Mouse (Mus musculus): ENCODE data around the gene Sorcs3. TPM values are rescaled to one million over a fixed set of nuclear protein-coding genes. Genes with fewer than 3 reads are reported as not detected.
A peak's percentile ranks its signal among the peaks of the same experiment; 100 is the strongest.

Sorcs3 gene
- polyA plus RNA-seq (2016; fragmentation: Nextera tagmentation; extraction: Ambion mirVana) = 0.68 and 0.76 TPM in 2 replicates

DNA sequence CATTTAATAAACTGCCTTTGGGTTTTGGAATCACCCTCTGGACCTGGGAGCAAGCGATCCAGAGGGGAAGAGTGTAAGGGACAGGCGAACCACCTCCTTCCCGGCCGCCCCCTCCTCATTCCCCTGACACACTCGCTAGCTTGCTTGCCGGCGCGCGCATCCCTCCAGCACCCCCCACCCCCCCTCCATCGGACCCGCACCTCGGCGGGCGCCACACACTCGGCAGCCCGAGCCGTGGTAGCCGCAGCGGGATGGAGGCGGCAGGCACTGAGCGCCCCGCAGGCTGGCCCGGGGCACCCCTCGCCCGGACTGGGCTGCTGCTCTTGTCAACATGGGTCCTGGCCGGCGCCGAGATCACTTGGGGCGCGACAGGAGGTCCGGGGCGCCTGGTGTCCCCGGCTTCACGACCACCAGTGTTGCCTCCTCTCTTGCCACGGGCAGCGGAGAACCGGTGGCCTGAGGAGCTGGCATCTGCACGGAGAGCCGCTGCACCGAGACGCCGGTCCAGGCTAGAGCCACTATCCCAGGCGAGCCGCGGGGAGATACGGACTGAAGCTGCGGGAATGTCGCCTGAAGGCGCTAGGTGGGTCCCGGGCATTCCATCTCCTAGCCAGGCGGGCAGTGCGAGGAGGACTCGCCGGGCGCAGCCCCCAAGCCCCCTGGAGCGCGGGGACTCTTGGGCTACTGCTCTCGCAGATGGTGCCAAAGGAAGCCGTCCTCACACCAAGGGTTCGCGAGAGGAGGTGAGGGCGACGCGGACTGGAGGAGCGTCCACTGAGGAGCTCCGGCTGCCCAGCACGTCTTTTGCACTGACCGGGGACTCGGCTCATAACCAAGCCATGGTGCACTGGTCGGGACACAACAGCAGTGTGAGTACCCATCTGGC lies at the start of gene Sorcs3:
Sorcs3 (plus strand) TSS at position 97 of the 886 bp plus-strand sequence.
- no peaks in the 10 kb centered on the region for H3K9me3 ChIP-seq
- H3K36me3 ChIP-seq (replicated peaks) = no peaks in the 10 kb centered on the region
- under 1% methylated on average over 70 of the region's 70 CpGs for WGBS
- peak; percentile 66 for DNase-seq (ENCODE audit: low spot score)
- H3K4me1 ChIP-seq = peaks cover 43% of the 10 kb centered on the region
- peak within 1 kb of the TSS; percentile 48; the same call in 1 of the 2 replicates for H3K27ac ChIP-seq (replicated peaks)
- peaks cover 75% of the 10 kb centered on the region for H3K27me3 ChIP-seq (replicated peaks; ENCODE audit: low read depth, poor library complexity, severe bottlenecking)
- H3K4me3 ChIP-seq = peak within 1 kb of the TSS; percentile 72

- no peaks in the 10 kb centered on the region for H3K4me1 ChIP-seq
- no peaks in the 10 kb centered on the region for H3K27me3 ChIP-seq (replicated peaks; ENCODE audit: low read depth, poor library complexity, severe bottlenecking)
- DNase-seq (ENCODE audit: low spot score) = no peak
- no peak overlapping the region for H3K4me3 ChIP-seq
- no peaks in the 10 kb centered on the region for H3K36me3 ChIP-seq (replicated peaks)
- no peaks in the 10 kb centered on the region for H3K9me3 ChIP-seq
- no peak overlapping the region for H3K27ac ChIP-seq (replicated peaks)
- 89% methylated on average over 3 of the region's 3 CpGs for WGBS
Observed at GRCm38 (mm10) chr19:48165341-48165740, 40.5 kb upstream of the Sorcs3 start.

GRCm38 (mm10) chr19:48167110-48167509 lies 38.7 kb upstream of the Sorcs3 start:
- H3K36me3 ChIP-seq (replicated peaks) = no peaks in the 10 kb centered on the region
- H3K27ac ChIP-seq (replicated peaks) = no peak overlapping the region
- H3K4me3 ChIP-seq = no peak overlapping the region
- no peaks in the 10 kb centered on the region for H3K27me3 ChIP-seq (replicated peaks; ENCODE audit: low read depth, poor library complexity, severe bottlenecking)
- WGBS = 67% methylated on average over 1 of the region's 1 CpGs
- no peaks in the 10 kb centered on the region for H3K9me3 ChIP-seq
- DNase-seq (ENCODE audit: low spot score) = no peak
- no peaks in the 10 kb centered on the region for H3K4me1 ChIP-seq

DNA sequence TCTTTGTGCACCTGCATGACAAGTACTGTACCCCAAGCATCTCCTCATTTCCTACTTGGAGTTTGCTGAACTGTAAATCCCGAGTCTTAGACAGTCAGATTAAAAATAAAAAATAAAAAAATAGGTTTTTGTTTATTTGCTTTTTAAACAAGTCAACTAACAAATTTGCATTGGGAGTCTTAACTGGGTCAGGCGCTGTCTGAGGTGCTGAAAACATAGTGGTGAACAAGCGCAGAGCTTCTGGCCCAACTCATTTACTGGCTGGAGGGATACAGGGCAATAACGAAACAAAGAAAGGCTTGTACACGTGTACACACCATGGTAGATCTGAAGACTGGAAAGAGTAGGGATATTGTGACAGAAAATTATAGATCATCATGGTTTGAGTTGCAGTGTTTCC lies 37.5 kb upstream of the Sorcs3 start:
- no peaks in the 10 kb centered on the region for H3K27me3 ChIP-seq (replicated peaks; ENCODE audit: low read depth, poor library complexity, severe bottlenecking)
- H3K4me3 ChIP-seq = no peak overlapping the region
- H3K36me3 ChIP-seq (replicated peaks) = no peaks in the 10 kb centered on the region
- no peaks in the 10 kb centered on the region for H3K9me3 ChIP-seq
- H3K4me1 ChIP-seq = no peaks in the 10 kb centered on the region
- H3K27ac ChIP-seq (replicated peaks) = no peak overlapping the region
- 56% methylated on average over 5 of the region's 5 CpGs for WGBS
- peak; percentile 54 for DNase-seq (ENCODE audit: low spot score)

DNA sequence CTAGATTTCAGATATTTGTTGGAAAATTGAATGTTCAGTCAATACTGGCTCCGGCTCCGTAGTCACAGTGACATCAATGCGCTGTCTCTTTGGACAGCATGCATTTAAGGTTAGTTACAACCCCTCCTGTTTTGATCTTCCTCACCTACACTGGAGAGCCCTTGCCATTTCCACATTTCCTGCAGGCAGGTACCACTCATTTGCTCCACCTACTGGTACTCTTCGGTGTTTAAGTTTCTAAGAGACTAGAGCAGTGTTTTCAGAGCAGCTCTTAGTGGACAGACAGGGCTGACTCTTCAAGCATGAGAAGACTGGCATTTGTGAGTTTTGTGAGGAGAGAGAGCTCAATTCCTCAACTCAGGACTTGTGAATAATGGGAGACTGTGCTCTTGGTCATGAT lies 31.1 kb upstream of the Sorcs3 start:
- no peaks in the 10 kb centered on the region for H3K4me1 ChIP-seq
- 76% methylated on average over 4 of the region's 4 CpGs for WGBS
- no peaks in the 10 kb centered on the region for H3K36me3 ChIP-seq (replicated peaks)
- H3K27ac ChIP-seq (replicated peaks) = no peak overlapping the region
- H3K27me3 ChIP-seq (replicated peaks; ENCODE audit: low read depth, poor library complexity, severe bottlenecking) = no peaks in the 10 kb centered on the region
- H3K9me3 ChIP-seq = no peaks in the 10 kb centered on the region
- no peak for DNase-seq (ENCODE audit: low spot score)
- no peak overlapping the region for H3K4me3 ChIP-seq

GRCm38 (mm10) chr19:48203928-48204470 lies 1.8 kb upstream of the Sorcs3 start:
- H3K4me3 ChIP-seq = peak overlapping the region; percentile 72; the same call in 1 of the 2 replicates
- DNase-seq (ENCODE audit: low spot score) = peak; percentile 80
- H3K4me1 ChIP-seq = peaks cover 43% of the 10 kb centered on the region
- 2% methylated on average over 22 of the region's 22 CpGs for WGBS
- no peak overlapping the region for H3K27ac ChIP-seq (replicated peaks)
- H3K36me3 ChIP-seq (replicated peaks) = no peaks in the 10 kb centered on the region
- H3K9me3 ChIP-seq = no peaks in the 10 kb centered on the region
- peaks cover 62% of the 10 kb centered on the region for H3K27me3 ChIP-seq (replicated peaks; ENCODE audit: low read depth, poor library complexity, severe bottlenecking)

DNA sequence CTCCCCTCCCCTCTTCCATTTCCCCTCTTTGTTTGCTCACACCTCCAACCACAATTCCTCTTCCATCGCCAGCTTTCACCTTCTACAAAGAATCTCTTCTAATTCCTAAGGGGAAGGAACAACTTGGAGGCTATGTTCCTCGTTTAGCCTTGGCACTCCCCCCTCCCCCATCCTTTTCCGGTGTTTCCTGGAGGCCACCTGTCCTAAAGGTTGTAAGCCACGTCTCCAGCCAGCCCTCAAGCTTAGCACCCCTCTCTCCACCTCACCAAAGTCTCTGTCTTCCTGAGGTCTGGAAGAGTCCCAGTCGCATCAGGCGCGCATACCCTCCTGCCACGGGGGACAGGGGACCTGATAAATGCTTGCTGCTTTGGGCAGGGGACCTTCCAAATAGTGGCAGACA lies 1.3 kb upstream of the Sorcs3 start:
- Histone ChIP-seq H3K4me3 (peak overlapping the region; percentile 72), H3K36me3 (replicated peaks) (no peaks in the 10 kb centered on the region), H3K27me3 (replicated peaks; ENCODE audit: low read depth, poor library complexity, severe bottlenecking) (peaks cover 67% of the 10 kb centered on the region), H3K27ac (replicated peaks) (no peak overlapping the region), H3K9me3 (no peaks in the 10 kb centered on the region), H3K4me1 (peaks cover 43% of the 10 kb centered on the region)
- DNase-seq (ENCODE audit: low spot score) = no peak
- WGBS = under 1% methylated on average over 8 of the region's 8 CpGs

DNA sequence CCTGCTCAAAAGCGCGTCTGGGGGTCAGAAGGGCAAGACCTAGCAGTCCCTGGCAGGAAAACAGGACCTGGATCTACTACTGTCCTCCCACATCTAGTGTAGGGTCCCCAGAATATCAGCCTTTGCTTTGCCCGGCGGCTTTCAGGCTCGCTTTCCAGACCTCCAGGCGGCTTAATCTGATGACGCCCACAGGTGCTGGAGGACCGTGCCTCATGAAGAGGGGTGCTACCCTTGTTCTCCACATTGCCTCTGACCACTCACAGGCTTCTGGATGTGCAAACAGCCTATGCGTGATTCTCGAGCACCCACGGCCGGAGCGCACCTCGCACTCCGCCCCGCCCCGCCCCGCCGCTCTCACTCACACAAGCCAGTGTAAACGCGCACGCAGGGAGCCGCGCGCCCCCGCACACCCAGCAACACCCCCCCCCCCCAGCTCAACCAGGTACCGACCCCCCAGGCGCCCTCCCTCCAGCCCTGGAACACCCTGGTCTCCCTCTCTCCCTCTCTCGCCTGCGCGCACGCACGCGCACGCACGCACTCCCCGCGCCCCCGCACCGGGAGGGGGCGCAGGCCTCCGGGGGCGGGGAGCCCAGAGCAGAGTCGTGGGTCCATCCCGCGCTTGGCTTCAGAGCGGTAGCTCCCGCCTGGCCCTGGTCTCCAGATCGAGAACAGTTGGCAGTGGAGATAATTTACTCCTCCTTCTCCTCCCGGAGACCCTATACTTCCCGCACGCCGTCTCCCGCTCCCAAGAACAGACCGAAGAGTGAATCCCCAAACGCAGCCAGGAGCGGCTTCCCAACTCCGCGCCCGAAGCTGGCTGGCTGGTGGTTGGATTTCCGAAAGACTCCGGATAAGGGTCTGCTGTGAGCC lies 698 bp upstream of the Sorcs3 start:
- DNase-seq (ENCODE audit: low spot score) = peak; percentile 48
- no peaks in the 10 kb centered on the region for H3K36me3 ChIP-seq (replicated peaks)
- H3K4me1 ChIP-seq = peaks cover 43% of the 10 kb centered on the region
- H3K9me3 ChIP-seq = no peaks in the 10 kb centered on the region
- peak overlapping the region; percentile 72 for H3K4me3 ChIP-seq
- H3K27ac ChIP-seq (replicated peaks) = no peak overlapping the region; the same call in 1 of the 2 replicates
- peaks cover 72% of the 10 kb centered on the region for H3K27me3 ChIP-seq (replicated peaks; ENCODE audit: low read depth, poor library complexity, severe bottlenecking)
- WGBS = under 1% methylated on average over 54 of the region's 62 CpGs

DNA sequence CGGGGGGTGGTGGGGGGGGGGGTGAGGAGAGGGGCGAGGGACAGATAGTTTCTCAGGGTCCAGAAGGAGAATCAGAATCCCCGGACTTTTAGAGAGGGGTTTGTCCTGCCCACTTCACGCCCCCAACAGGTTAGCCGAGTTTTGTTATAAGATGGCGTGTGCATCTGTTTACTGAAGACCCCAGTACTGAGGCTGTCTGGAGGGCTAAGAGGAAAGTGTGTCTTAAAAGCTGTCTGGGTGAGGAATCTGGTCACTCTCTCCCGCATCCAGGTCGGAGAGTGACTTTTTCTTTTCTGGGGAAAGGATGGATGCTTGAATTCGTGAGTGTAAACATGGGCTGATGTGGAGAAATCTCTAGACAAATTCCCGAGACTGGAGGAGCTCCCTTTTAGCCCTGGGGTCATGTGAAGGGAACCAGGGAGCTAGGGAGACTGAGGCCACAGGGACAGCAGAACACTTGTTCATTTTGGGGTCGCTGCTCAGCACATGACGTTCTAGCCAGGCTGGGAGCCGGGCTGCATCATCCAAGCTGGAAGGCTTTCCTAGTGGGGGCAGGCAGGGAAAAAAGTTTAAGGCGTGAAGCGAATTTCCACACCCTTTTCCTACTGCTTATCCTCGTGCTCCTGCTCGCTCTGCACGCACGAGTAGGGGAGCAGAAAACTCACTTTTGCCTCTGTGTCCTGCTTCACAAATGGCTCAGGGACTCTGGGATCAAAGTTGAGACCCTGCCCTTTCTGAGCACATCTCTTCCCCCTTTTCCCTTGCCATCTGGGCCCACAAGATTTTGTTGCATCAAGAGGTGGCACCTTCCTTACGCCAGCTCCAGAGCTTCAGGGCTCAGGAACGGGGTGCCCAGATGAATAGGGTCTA lies 1.3 kb downstream of the Sorcs3 start:
- WGBS = 1% methylated on average over 21 of the region's 21 CpGs
- Histone ChIP-seq H3K36me3 (replicated peaks) (no peaks in the 10 kb centered on the region), H3K27me3 (replicated peaks; ENCODE audit: low read depth, poor library complexity, severe bottlenecking) (peaks cover 75% of the 10 kb centered on the region), H3K9me3 (peaks cover under 1% of the 10 kb centered on the region; the same call in 1 of the 2 replicates), H3K4me3 (peak overlapping the region; percentile 72), H3K4me1 (peaks cover 43% of the 10 kb centered on the region), H3K27ac (replicated peaks) (no peak overlapping the region)
- peak; percentile 33 for DNase-seq (ENCODE audit: low spot score)

- Histone ChIP-seq H3K4me1 (peaks cover 43% of the 10 kb centered on the region), H3K9me3 (peaks cover 5% of the 10 kb centered on the region; the same call in 1 of the 2 replicates), H3K36me3 (replicated peaks) (no peaks in the 10 kb centered on the region), H3K4me3 (peak overlapping the region; percentile 72; the same call in 1 of the 2 replicates), H3K27me3 (replicated peaks; ENCODE audit: low read depth, poor library complexity, severe bottlenecking) (peaks cover 74% of the 10 kb centered on the region), H3K27ac (replicated peaks) (no peak overlapping the region)
- peak; percentile 37 for DNase-seq (ENCODE audit: low spot score)
- WGBS = 5% methylated on average over 10 of the region's 10 CpGs
Observed at GRCm38 (mm10) chr19:48207731-48208370, 2.0 kb downstream of the Sorcs3 start.

GRCm38 (mm10) chr19:48215379-48215778 lies 9.6 kb downstream of the Sorcs3 start:
- no peaks in the 10 kb centered on the region for H3K36me3 ChIP-seq (replicated peaks)
- no peak for DNase-seq (ENCODE audit: low spot score)
- no peaks in the 10 kb centered on the region for H3K4me1 ChIP-seq
- peaks cover 5% of the 10 kb centered on the region; the same call in 1 of the 2 replicates for H3K9me3 ChIP-seq
- H3K27me3 ChIP-seq (replicated peaks; ENCODE audit: low read depth, poor library complexity, severe bottlenecking) = 0 out of 2 replicates have a peak, but pooled peaks cover 3% of the 10 kb centered on the region
- no peak overlapping the region for H3K27ac ChIP-seq (replicated peaks)
- H3K4me3 ChIP-seq = no peak overlapping the region
